Mouse (Mus musculus): ENCODE results near the gene Tmem231.

GRCm38 (mm10) chr8:111920971-111921370 lies 12.7 kb downstream of the Tmem231 start:
- no peak for TF ChIP-seq GATA1 (IDR thresholded peaks at IDR 0.05; ENCODE audit: low read length)
- no peak for TF ChIP-seq TAL1 (IDR thresholded peaks at IDR 0.05; ENCODE audit: low read length)

Data from erythroblast, embryonic 14.5 days (primary cell).